Mouse (Mus musculus): ENCODE data around the gene Slc16a10.

- TF ChIP-seq POLR2A (IDR thresholded peaks at IDR 0.05; ENCODE audit: low read depth, low read length) (no peak), CTCF (conservative IDR thresholded peaks at IDR 0.05 in 1 of 2, IDR thresholded peaks at IDR 0.05 in 1 of 2; ENCODE audit: low read depth in 2 of 2, low read length in 2 of 2) (no peak)
Observed at GRCm38 (mm10) chr10:40007953-40008352, 134.1 kb downstream of the Slc16a10 start.

All from CH12.LX (cell line).